Mouse (Mus musculus): ENCODE measurements at regions not wholly inside any gene's neighbourhood (a gene's known extent, or its start where the extent isn't known, plus 50 kb on each side); places are given as distances from the start of the nearest gene placed in this dataset.

GRCm38 (mm10) chr15:85680460-85681224, 54.1 kb upstream of the Ppara start:
- ATAC-seq (replicated peaks; ENCODE audit: low FRiP score) (no peak), DNase-seq (ENCODE audit: low spot score) (no peak)
- no peaks in the 10 kb centered on the region for H3K9me3 ChIP-seq (ENCODE audit: control insufficient read depth, low read length)
- H3K36me3 ChIP-seq (ENCODE audit: control insufficient read depth, insufficient read depth, low read length), result no peaks in the 10 kb centered on the region
- 69% methylated on average over 13 of the region's 13 CpGs for WGBS
- peaks cover 19% of the 10 kb centered on the region for H3K27me3 ChIP-seq (ENCODE audit: control insufficient read depth, insufficient read depth, low read length)
- no peak overlapping the region for H3K27ac ChIP-seq (ENCODE audit: low read depth, low read length)
- H3K9ac ChIP-seq (ENCODE audit: low read length), result no peak overlapping the region
- no peak overlapping the region for H3K4me3 ChIP-seq (ENCODE audit: low read depth, low read length)
- H3K4me1 ChIP-seq (replicated peaks; ENCODE audit: control insufficient read depth, insufficient read depth, low read length), result no peaks in the 10 kb centered on the region
- H3K4me2 ChIP-seq (ENCODE audit: low read depth, low read length, severe bottlenecking), result no peak overlapping the region

GRCm38 (mm10) chr15:85682116-85682515, 52.7 kb upstream of the Ppara start:
- Histone ChIP-seq H3K4me3 (ENCODE audit: low read depth, low read length) (no peak overlapping the region), H3K9ac (ENCODE audit: low read length) (no peak overlapping the region), H3K27ac (ENCODE audit: low read depth, low read length) (no peak overlapping the region), H3K4me2 (ENCODE audit: low read depth, low read length, severe bottlenecking) (no peak overlapping the region), H3K9me3 (ENCODE audit: control insufficient read depth, low read length) (no peaks in the 10 kb centered on the region), H3K4me1 (replicated peaks; ENCODE audit: control insufficient read depth, insufficient read depth, low read length) (no peaks in the 10 kb centered on the region), H3K36me3 (ENCODE audit: control insufficient read depth, insufficient read depth, low read length) (no peaks in the 10 kb centered on the region), H3K27me3 (ENCODE audit: control insufficient read depth, insufficient read depth, low read length) (peaks cover 9% of the 10 kb centered on the region)
- ATAC-seq (replicated peaks; ENCODE audit: low FRiP score), result no peak
- no peak for DNase-seq (ENCODE audit: low spot score)
- WGBS, result 89% methylated on average over 12 of the region's 12 CpGs

DNA sequence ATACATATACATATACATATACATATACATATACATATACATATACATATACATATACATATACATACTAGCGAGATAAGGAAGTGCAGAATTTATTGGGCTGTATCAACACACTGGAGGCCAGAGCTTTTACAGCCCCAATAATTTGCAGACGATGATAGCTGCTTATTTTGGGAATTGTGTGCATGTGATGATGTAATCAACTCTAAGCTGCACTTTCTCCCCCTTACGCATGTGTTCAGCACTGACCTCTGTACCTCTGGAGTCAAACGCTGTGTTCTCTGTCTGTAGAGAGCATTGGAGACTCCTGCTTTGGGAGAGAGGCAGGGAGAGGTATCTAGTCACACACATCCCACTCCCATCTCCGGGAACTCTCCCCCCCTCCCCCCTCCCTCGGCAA, 52.0 kb upstream of the Ppara start:
- DNase-seq (ENCODE audit: low spot score) (no peak), ATAC-seq (replicated peaks; ENCODE audit: low FRiP score) (no peak)
- H3K9ac ChIP-seq (ENCODE audit: low read length), result no peak overlapping the region
- H3K27me3 ChIP-seq (ENCODE audit: control insufficient read depth, insufficient read depth, low read length), result peaks cover 8% of the 10 kb centered on the region
- WGBS, result 83% methylated on average over 6 of the region's 6 CpGs
- H3K27ac ChIP-seq (ENCODE audit: low read depth, low read length), result no peak overlapping the region
- H3K4me3 ChIP-seq (ENCODE audit: low read depth, low read length), result no peak overlapping the region
- no peaks in the 10 kb centered on the region for H3K9me3 ChIP-seq (ENCODE audit: control insufficient read depth, low read length)
- H3K36me3 ChIP-seq (ENCODE audit: control insufficient read depth, insufficient read depth, low read length), result no peaks in the 10 kb centered on the region
- no peak overlapping the region for H3K4me2 ChIP-seq (ENCODE audit: low read depth, low read length, severe bottlenecking)
- no peaks in the 10 kb centered on the region for H3K4me1 ChIP-seq (replicated peaks; ENCODE audit: control insufficient read depth, insufficient read depth, low read length)

GRCm38 (mm10) chr15:85683271-85683670, 51.5 kb upstream of the Ppara start:
- no peak overlapping the region for H3K9ac ChIP-seq (ENCODE audit: low read length)
- peaks cover 6% of the 10 kb centered on the region for H3K27me3 ChIP-seq (ENCODE audit: control insufficient read depth, insufficient read depth, low read length)
- H3K9me3 ChIP-seq (ENCODE audit: control insufficient read depth, low read length), result no peaks in the 10 kb centered on the region
- H3K4me1 ChIP-seq (replicated peaks; ENCODE audit: control insufficient read depth, insufficient read depth, low read length), result no peaks in the 10 kb centered on the region
- H3K27ac ChIP-seq (ENCODE audit: low read depth, low read length), result no peak overlapping the region
- no peaks in the 10 kb centered on the region for H3K36me3 ChIP-seq (ENCODE audit: control insufficient read depth, insufficient read depth, low read length)
- no peak overlapping the region for H3K4me2 ChIP-seq (ENCODE audit: low read depth, low read length, severe bottlenecking)
- DNase-seq (ENCODE audit: low spot score) (no peak), ATAC-seq (replicated peaks; ENCODE audit: low FRiP score) (no peak)
- WGBS, result 85% methylated on average over 6 of the region's 6 CpGs
- no peak overlapping the region for H3K4me3 ChIP-seq (ENCODE audit: low read depth, low read length)

DNA sequence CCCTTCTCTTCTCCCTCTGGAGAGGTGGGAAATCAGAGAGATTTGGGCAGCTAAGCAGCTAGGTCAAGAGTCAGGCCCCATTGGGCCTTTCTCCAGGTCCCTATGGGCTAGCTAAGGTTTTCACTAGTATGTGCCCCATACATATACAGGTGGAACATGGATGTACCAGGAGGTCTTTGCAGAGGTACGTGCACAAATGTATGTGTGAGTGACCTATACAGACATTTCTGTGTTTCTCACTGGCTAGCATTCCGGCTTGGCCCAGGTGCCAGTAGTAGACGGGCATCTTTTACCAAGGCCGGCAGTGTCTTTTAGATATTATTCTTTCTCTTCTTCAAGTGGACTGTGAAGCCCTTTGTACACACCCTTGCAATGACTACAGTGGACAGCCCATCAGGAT, 51.1 kb upstream of the Ppara start:
- 89% methylated on average over 4 of the region's 4 CpGs for WGBS
- H3K4me3 ChIP-seq (ENCODE audit: low read depth, low read length), result no peak overlapping the region
- H3K27ac ChIP-seq (ENCODE audit: low read depth, low read length), result no peak overlapping the region
- no peak overlapping the region for H3K9ac ChIP-seq (ENCODE audit: low read length)
- no peak overlapping the region for H3K4me2 ChIP-seq (ENCODE audit: low read depth, low read length, severe bottlenecking)
- no peak for ATAC-seq (replicated peaks; ENCODE audit: low FRiP score)
- H3K9me3 ChIP-seq (ENCODE audit: control insufficient read depth, low read length), result no peaks in the 10 kb centered on the region
- H3K4me1 ChIP-seq (replicated peaks; ENCODE audit: control insufficient read depth, insufficient read depth, low read length), result no peaks in the 10 kb centered on the region
- peaks cover 4% of the 10 kb centered on the region for H3K27me3 ChIP-seq (ENCODE audit: control insufficient read depth, insufficient read depth, low read length)
- no peak for DNase-seq (ENCODE audit: low spot score)
- H3K36me3 ChIP-seq (ENCODE audit: control insufficient read depth, insufficient read depth, low read length), result no peaks in the 10 kb centered on the region

DNA sequence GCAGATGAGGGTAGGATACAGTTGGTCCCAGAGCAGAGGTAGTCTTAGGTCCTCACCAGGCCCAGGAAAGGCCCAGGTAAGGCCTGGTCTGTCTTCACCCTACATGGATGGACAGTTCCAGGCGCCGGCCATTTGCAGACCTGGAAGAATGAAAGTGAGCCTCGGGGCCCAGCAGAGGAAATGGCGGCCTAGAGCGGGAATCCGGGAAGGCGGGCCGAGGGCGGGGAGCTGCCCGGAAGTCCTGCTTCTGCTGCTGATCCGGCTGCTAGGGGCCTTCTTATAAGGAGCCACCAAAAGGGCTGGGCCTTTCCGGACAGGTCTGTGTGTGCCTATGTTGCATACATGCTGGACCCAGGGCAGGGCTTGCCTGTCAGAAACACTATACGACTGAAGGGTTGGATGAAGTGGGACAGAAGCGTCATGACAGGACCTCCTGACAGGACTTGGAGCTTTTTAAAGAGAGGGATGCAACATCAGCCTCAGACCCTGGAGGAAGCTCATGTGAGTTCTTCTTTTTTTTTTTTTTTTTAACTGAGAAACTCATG, 50.5 kb upstream of the Ppara start:
- Histone ChIP-seq H3K4me3 (ENCODE audit: low read depth, low read length) (no peak overlapping the region), H3K9me3 (ENCODE audit: control insufficient read depth, low read length) (no peaks in the 10 kb centered on the region), H3K9ac (ENCODE audit: low read length) (no peak overlapping the region), H3K4me1 (replicated peaks; ENCODE audit: control insufficient read depth, insufficient read depth, low read length) (no peaks in the 10 kb centered on the region), H3K36me3 (ENCODE audit: control insufficient read depth, insufficient read depth, low read length) (no peaks in the 10 kb centered on the region), H3K27me3 (ENCODE audit: control insufficient read depth, insufficient read depth, low read length) (peaks cover 2% of the 10 kb centered on the region), H3K4me2 (ENCODE audit: low read depth, low read length, severe bottlenecking) (no peak overlapping the region), H3K27ac (ENCODE audit: low read depth, low read length) (no peak overlapping the region)
- DNase-seq (ENCODE audit: low spot score) (no peak), ATAC-seq (replicated peaks; ENCODE audit: low FRiP score) (no peak)
- WGBS, result 88% methylated on average over 14 of the region's 14 CpGs

DNA sequence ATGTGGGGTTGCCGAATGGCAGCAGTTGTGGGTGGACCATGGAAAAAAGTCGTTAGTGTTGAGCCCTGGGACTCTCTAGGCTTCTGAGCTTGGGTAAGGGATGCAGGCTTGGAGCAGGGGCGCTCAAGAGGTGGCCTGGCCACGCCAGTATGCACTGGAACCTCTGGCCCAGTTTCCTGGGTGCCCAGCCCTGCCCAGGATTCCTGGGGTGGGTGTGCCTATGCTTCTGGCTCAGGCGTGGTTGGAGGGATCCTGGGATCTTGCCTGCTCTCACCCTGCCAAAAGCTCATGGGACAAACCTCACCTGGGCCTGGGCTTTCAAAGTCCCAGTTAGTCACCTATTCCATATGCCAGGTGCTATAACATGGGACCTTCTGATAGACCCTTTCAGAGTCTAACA, 49.9 kb upstream of the Ppara start:
- Histone ChIP-seq H3K4me1 (replicated peaks; ENCODE audit: control insufficient read depth, insufficient read depth, low read length) (no peaks in the 10 kb centered on the region), H3K4me2 (ENCODE audit: low read depth, low read length, severe bottlenecking) (no peak overlapping the region), H3K9ac (ENCODE audit: low read length) (no peak overlapping the region), H3K36me3 (ENCODE audit: control insufficient read depth, insufficient read depth, low read length) (no peaks in the 10 kb centered on the region), H3K27me3 (ENCODE audit: control insufficient read depth, insufficient read depth, low read length) (no peaks in the 10 kb centered on the region), H3K4me3 (ENCODE audit: low read depth, low read length) (no peak overlapping the region), H3K27ac (ENCODE audit: low read depth, low read length) (no peak overlapping the region), H3K9me3 (ENCODE audit: control insufficient read depth, low read length) (no peaks in the 10 kb centered on the region)
- 68% methylated on average over 5 of the region's 5 CpGs for WGBS
- DNase-seq (ENCODE audit: low spot score), result no peak
- no peak for ATAC-seq (replicated peaks; ENCODE audit: low FRiP score)
